Mouse (Mus musculus) stomach, adult 2 months (tissue): ENCODE measurements around the gene Brdt. TPM values are rescaled to one million over a fixed set of nuclear protein-coding genes. Genes with fewer than 3 reads are reported as not detected.

Experiments
- polyA plus RNA-seq: library from polyadenylated mRNA; depleted of rRNA; stranded (reverse); fragments of >200 nt; gene quantifications from 2 replicates; pipeline ENCODE4 v1.2.3, GENCODE M21; 2012; rRNA removed

Brdt gene
- 0.37 and 0.62 TPM in 2 replicates for polyA plus RNA-seq

GRCm38 (mm10) chr5:107330916-107331421 is at the start of gene Brdt:
TSS of gene Brdt (plus strand) at chr5:107331159.

DNA sequence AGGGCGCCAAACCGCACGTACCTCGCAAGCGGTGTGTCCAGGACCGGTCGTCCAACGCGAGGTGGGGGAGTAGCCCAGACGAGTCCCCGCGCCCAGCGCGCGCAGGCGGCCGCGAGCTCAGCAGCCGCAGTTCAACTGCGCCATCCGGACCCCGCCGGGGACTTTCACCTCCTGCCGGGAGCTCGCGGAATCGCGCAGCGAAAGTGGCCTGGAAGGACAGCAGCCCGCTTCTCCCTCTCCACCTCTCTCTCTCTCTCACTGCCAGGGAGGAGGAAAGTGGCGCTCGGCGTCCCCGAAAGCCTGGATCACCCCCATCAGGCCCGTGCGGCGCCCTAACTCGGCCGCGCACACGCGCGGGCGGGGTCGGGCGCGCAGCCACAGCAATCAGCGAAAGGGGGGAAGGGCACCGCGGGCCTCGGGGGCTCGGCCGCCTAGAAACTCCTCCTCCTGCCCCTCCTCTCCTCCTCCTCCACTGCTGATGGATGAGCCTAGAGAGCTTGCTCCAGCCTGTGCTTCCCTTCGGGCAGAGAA is 41.7 kb upstream of the Brdt start, which contains the start of gene Tgfbr3:
Gene Tgfbr3, minus strand, starts transcription at position 396 of the 531 bp plus-strand sequence.

DNA sequence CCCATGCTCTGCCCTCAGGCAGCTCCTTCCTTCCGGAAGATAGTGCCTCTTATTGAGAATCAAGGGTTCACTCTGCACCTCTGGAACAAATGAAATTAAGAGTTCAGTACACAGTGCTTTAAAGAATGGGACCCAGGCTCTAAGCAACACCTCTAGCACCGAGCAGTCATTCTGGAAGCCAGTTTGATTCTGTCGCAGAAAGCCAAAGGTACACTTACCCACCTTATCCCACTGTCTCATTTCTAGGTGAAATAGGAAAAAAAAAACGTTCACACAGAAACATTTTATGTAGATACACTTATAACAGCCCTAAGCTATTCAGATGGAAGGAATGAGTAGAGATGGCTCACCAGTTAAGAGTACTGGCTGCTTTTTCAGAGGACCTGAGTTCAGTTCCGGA is 71.5 kb downstream of the Brdt start, which contains the start of gene Ephx4:
Gene Ephx4, plus strand, starts transcription at position 301 of the 400 bp plus-strand sequence.

DNA sequence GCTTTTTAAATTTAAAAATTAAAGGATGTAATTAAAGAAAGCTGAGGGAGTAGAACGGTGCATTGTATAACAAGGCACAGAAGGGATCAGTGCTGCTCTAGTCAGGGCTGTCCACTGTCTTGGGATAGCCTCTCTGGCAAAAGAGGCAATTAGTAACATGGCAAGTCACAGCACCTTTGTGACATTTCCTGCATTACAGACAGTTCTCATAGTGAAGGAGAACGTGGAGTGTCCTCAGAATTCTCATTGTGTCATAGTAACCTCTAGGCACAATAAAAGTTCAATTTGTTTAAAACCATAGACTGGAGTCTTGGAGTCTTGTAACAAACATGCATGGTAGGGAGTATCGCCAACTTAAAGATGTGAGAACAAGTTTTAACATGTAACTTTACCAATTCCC is 100.3 kb downstream of the Brdt start, which contains the start of gene Lpcat2b:
Gene Lpcat2b, plus strand, starts transcription at position 301 of the 400 bp plus-strand sequence.

Other genes starting within 250 kb of the Brdt start
- gene Tgfbr3, start 41.5 kb upstream of the Brdt start, polyA plus RNA-seq: 7.3 and 16.6 TPM in 2 replicates
- 3.9 and 6.7 TPM in 2 replicates for gene Ephx4, start 71.6 kb downstream of the Brdt start, polyA plus RNA-seq
- gene Lpcat2b, start 100.4 kb downstream of the Brdt start, polyA plus RNA-seq: not detected in 2 replicates
- 0.15 and 0.21 TPM in 2 replicates for gene Btbd8, start 106.8 kb downstream of the Brdt start, polyA plus RNA-seq
- gene Gm42669, start 176.5 kb downstream of the Brdt start, polyA plus RNA-seq: not detected in 2 replicates
- gene 1700028K03Rik, start 203.6 kb downstream of the Brdt start, polyA plus RNA-seq: 0.02 TPM in 1 of 2 replicates, not detected in the other